Mouse (Mus musculus) CH12.LX (cell line): ENCODE results near the gene Col4a4. TPM values are rescaled to one million over a fixed set of nuclear protein-coding genes. Genes with fewer than 3 reads are reported as not detected.

Source experiments
- DNase-seq: peaks from one replicate; pipeline ENCODE4 v3.0.0-alpha.2; 2013; ENCODE audit errors: extremely low read depth
- H3K27ac ChIP-seq: 2 replicates; pipeline ENCODE4 v1.5.1; 2012; ENCODE audit warnings: low read depth, mild to moderate bottlenecking, control low read depth, moderate library complexity; ENCODE audit not compliant: insufficient read depth
- H3K27me3 ChIP-seq: replicated peaks from 2 replicates; pipeline ENCODE3; 2012; ENCODE audit warnings: inconsistent platforms
- H3K36me3 ChIP-seq, 2 experiments: replicated peaks in 1 of 2; 2 replicates each; pipeline versions ENCODE3 to v1.6.1; 2012; ENCODE audit warnings: inconsistent platforms in 1 of 2, low read length in 1 of 2, mild to moderate bottlenecking in 1 of 2, mixed read lengths in 1 of 2, moderate library complexity in 1 of 2; ENCODE audit not compliant: control insufficient read depth in 1 of 2, insufficient read depth in 1 of 2
- H3K4me1 ChIP-seq, 2 experiments: 2 replicates each; pipeline ENCODE4 v1.6.1; 2012; ENCODE audit warnings: inconsistent platforms in 1 of 2, moderate library complexity in 1 of 2; ENCODE audit not compliant: insufficient read depth in 2 of 2, control insufficient read depth in 1 of 2
- H3K4me2 ChIP-seq: 2 replicates; pipeline ENCODE4 v1.6.1; 2012; ENCODE audit warnings: low read depth, mild to moderate bottlenecking, control low read depth; ENCODE audit not compliant: poor library complexity, insufficient read depth, severe bottlenecking
- H3K4me3 ChIP-seq, 3 experiments: fragments of 150-350 bp in 1 of 3; sonication (generic) in 1 of 3; replicated peaks in 1 of 3; 2 replicates each; pipeline versions ENCODE3 to v1.5.1; 2011 to 2012; ENCODE audit warnings: low read depth in 2 of 3, low read length in 2 of 3, mild to moderate bottlenecking in 2 of 3, moderate library complexity in 2 of 3, control low read depth in 1 of 3, improper control_type of control experiment in 1 of 3, inconsistent platforms in 1 of 3, mixed read lengths in 1 of 3; ENCODE audit not compliant: poor library complexity in 1 of 3
- H3K79me2 ChIP-seq: replicated peaks from 2 replicates; pipeline ENCODE4 v1.6.1; 2012; ENCODE audit warnings: mild to moderate bottlenecking, moderate library complexity; ENCODE audit not compliant: control insufficient read depth, poor library complexity, insufficient read depth, severe bottlenecking; ENCODE audit errors: extremely low read depth
- H3K9ac ChIP-seq: 2 replicates; pipeline ENCODE4 v1.6.1; 2012; ENCODE audit warnings: low read depth, mild to moderate bottlenecking, control low read depth, moderate library complexity; ENCODE audit not compliant: insufficient read depth
- H3K9me3 ChIP-seq: replicated peaks from 2 replicates; pipeline ENCODE3; 2012; ENCODE audit warnings: low read length, inconsistent platforms, mixed read lengths
- CHD1 ChIP-seq: IDR thresholded peaks from 2 replicates; pipeline ENCODE4 v1.6.1; 2012; ENCODE audit warnings: low read depth, low read length, improper control_type of control experiment, inconsistent platforms
- CHD2 ChIP-seq: IDR thresholded peaks from 2 replicates; pipeline ENCODE4 v1.6.1; 2011; ENCODE audit warnings: low read length, improper control_type of control experiment
- E2F4 ChIP-seq: IDR thresholded peaks from 2 replicates; pipeline ENCODE4 v1.6.1; 2011; ENCODE audit warnings: low read depth, low read length, improper control_type of control experiment; ENCODE audit not compliant: insufficient replicate concordance
- ELF1 ChIP-seq: IDR thresholded peaks from 2 replicates; pipeline ENCODE4 v1.6.1; 2014; ENCODE audit warnings: low read depth, mild to moderate bottlenecking, inconsistent platforms, low read length, improper control_type of control experiment
- EP300 ChIP-seq: IDR thresholded peaks from 2 replicates; pipeline ENCODE4 v1.6.1; 2011; ENCODE audit warnings: low read length, improper control_type of control experiment
- GABPA ChIP-seq: IDR thresholded peaks from 2 replicates; pipeline ENCODE4 v1.6.1; 2012; ENCODE audit warnings: low read depth, low read length, improper control_type of control experiment, inconsistent platforms; ENCODE audit not compliant: insufficient replicate concordance
- HCFC1 ChIP-seq: IDR thresholded peaks from 2 replicates; pipeline ENCODE4 v1.6.1; 2012; ENCODE audit warnings: low read depth, mild to moderate bottlenecking, inconsistent platforms, low read length, improper control_type of control experiment
- JUN ChIP-seq: IDR thresholded peaks from 2 replicates; pipeline ENCODE4 v1.6.1; 2011; ENCODE audit warnings: low read depth, mild to moderate bottlenecking, low read length, improper control_type of control experiment, moderate library complexity; ENCODE audit not compliant: insufficient read depth
- MAX ChIP-seq: IDR thresholded peaks from 2 replicates; pipeline ENCODE4 v1.6.1; 2011; ENCODE audit warnings: low read length, improper control_type of control experiment
- MAZ ChIP-seq: IDR thresholded peaks from 2 replicates; pipeline ENCODE4 v1.6.1; 2012; ENCODE audit warnings: low read depth, mild to moderate bottlenecking, inconsistent platforms, low read length, improper control_type of control experiment, moderate library complexity
- MXI1 ChIP-seq: IDR thresholded peaks from 2 replicates; pipeline ENCODE4 v1.6.1; 2011; ENCODE audit warnings: mild to moderate bottlenecking, low read depth, low read length, improper control_type of control experiment
- MYC ChIP-seq: IDR thresholded peaks from 2 replicates; pipeline ENCODE4 v1.6.1; 2011; ENCODE audit warnings: low read depth, mild to moderate bottlenecking, improper control_type of control experiment, low read length
- NELFE ChIP-seq: IDR thresholded peaks from 2 replicates; pipeline ENCODE4 v1.6.1; 2011; ENCODE audit warnings: low read depth, low read length, improper control_type of control experiment
- NRF1 ChIP-seq: IDR thresholded peaks from 2 replicates; pipeline ENCODE4 v1.6.1; 2014; ENCODE audit warnings: low read depth, mild to moderate bottlenecking, inconsistent platforms, low read length, improper control_type of control experiment, moderate library complexity
- PAX5 ChIP-seq: IDR thresholded peaks from 2 replicates; pipeline ENCODE4 v1.6.1; 2012; ENCODE audit warnings: low read length, inconsistent platforms, mixed read lengths
- POLR2A ChIP-seq: IDR thresholded peaks from 2 replicates; pipeline ENCODE4 v1.6.1; 2011; ENCODE audit warnings: low read depth, mild to moderate bottlenecking, improper control_type of control experiment, low read length
- POLR2AphosphoS2 ChIP-seq: IDR thresholded peaks from 2 replicates; pipeline ENCODE4 v1.6.1; 2011; ENCODE audit warnings: low read depth, low read length, improper control_type of control experiment
- RCOR1 ChIP-seq: conservative IDR thresholded peaks from 2 replicates; pipeline ENCODE4 v1.6.1; 2012; ENCODE audit warnings: low read depth, mild to moderate bottlenecking, inconsistent platforms, low read length, improper control_type of control experiment
- SIN3A ChIP-seq: IDR thresholded peaks from 2 replicates; pipeline ENCODE4 v1.6.1; 2012; ENCODE audit warnings: low read length, improper control_type of control experiment, inconsistent platforms
- SMC3 ChIP-seq: IDR thresholded peaks from 2 replicates; pipeline ENCODE4 v1.6.1; 2011; ENCODE audit warnings: low read depth, low read length, improper control_type of control experiment
- TBP ChIP-seq: conservative IDR thresholded peaks from 2 replicates; pipeline ENCODE4 v1.6.1; 2011; ENCODE audit warnings: low read depth, low read length, improper control_type of control experiment
- USF1 ChIP-seq: IDR thresholded peaks from 2 replicates; pipeline ENCODE4 v1.6.1; 2014; ENCODE audit warnings: low read depth, mild to moderate bottlenecking, inconsistent platforms, low read length, improper control_type of control experiment
- USF2 ChIP-seq: conservative IDR thresholded peaks from 2 replicates; pipeline ENCODE4 v1.6.1; 2011; ENCODE audit warnings: low read depth, low read length, improper control_type of control experiment
- ZKSCAN1 ChIP-seq: IDR thresholded peaks from 2 replicates; pipeline ENCODE4 v1.6.1; 2012; ENCODE audit warnings: low read depth, inconsistent platforms, low read length, improper control_type of control experiment, borderline replicate concordance
- ZMIZ1 ChIP-seq: IDR thresholded peaks from 2 replicates; pipeline ENCODE4 v1.6.1; 2012; ENCODE audit warnings: low read depth, mild to moderate bottlenecking, inconsistent platforms, low read length, improper control_type of control experiment
- ZNF384 ChIP-seq: IDR thresholded peaks from 2 replicates; pipeline ENCODE4 v1.6.1; 2012; ENCODE audit warnings: low read depth, low read length, improper control_type of control experiment, inconsistent platforms
- dilution Hi-C: fragments of 300-500 bp; cut with MboI; formaldehyde crosslinking; loops from 2 replicates; pipeline ENCODE4 v1.14.3; 2020; ENCODE audit warnings: low sequenced_read_pairs; ENCODE audit not compliant: extremely low pct_unique_long_range_greater_than_20kb, extremely low pct_ligation_motif_present
- in situ Hi-C: fragments of 300-500 bp; cut with MboI; formaldehyde crosslinking; loops from 3 replicates; pipeline ENCODE4 v1.14.3; 2019; ENCODE audit warnings: low sequenced_read_pairs, low pct_ligation_motif_present, low pct_unique_long_range_greater_than_20kb, mixed read lengths
- polyA plus RNA-seq: library from polyadenylated mRNA; unstranded; fragments of >175 nt; gene quantifications from 2 replicates; pipeline ENCODE4 v1.2.1, GENCODE M21; 2012; ENCODE audit warnings: low read depth; ENCODE audit not compliant: insufficient read length
- total RNA-seq, 2 experiments: library from RNA; depleted of rRNA; stranded (reverse); fragments of 300-350 nt in 1 of 2; fragments of >200 nt in 1 of 2; gene quantifications; 2 replicates each; pipeline ENCODE4 v1.2.3; 2012 to 2014

The Col4a4 gene
- total and polyA plus RNA-seq, 3 experiments: under 0.01 to 0.03 TPM; not detected in 1

DNA sequence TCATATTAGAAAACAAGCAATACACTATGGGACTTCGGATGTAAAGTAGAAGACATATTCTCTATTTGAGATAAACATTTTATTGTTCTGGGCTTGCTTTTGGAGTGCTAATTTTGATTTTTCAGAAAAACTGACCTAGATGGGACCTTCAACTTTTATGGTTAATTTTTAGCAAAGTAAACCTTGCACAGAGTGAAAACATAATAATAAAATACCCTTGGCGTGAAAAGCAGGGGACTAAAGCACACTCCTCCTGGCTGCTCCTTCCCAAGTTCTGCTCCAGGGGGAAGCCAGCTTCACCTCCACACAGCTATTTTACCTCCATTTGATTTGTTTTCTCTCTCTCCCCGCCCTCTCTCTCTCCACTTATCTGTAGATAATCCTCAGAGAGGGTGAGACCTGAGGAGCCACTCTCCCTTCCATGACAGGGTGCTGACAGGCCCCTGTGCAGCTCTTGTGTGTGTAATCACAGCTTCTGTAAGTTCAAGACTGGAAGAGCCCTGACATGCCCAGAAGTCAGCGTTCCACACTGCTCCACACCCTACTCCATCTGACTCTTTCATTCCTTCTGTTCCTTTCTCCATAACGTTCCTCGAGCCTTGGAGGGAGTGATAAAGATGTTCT, 44.6 kb upstream of the Col4a4 start:
- no peaks in the 10 kb centered on the region for H3K36me3 ChIP-seq
- H3K4me2 ChIP-seq: no peak overlapping the region
- no peak overlapping the region for H3K27ac ChIP-seq
- in situ Hi-C loops (loop anchor here (10.0 kb wide), 1 partner anchor 56 kb away; no protein-coding TSS in a partner anchor), dilution Hi-C loops (no loop called here)
- no peak for DNase-seq
- H3K9ac ChIP-seq: no peak overlapping the region
- H3K4me1 ChIP-seq: peaks cover 0 to 7% of the 10 kb centered on the region in 2 experiments; a peak in 2 of 4 replicates
- no peaks in the 10 kb centered on the region for H3K27me3 ChIP-seq
- H3K79me2 ChIP-seq: no peaks in the 10 kb centered on the region
- TF ChIP-seq ELF1 (no peak), E2F4 (no peak), POLR2A (no peak), MYC (no peak), HCFC1 (no peak), POLR2AphosphoS2 (no peak), TBP (no peak), RCOR1 (no peak), GABPA (no peak), NRF1 (no peak), CHD2 (no peak), NELFE (no peak), SMC3 (no peak), EP300 (no peak), ZMIZ1 (no peak), CHD1 (no peak), ZKSCAN1 (no peak), MAX (no peak), MAZ (no peak), PAX5 (no peak)
- no peaks in the 10 kb centered on the region for H3K9me3 ChIP-seq
- no peak overlapping the region for H3K4me3 ChIP-seq

DNA sequence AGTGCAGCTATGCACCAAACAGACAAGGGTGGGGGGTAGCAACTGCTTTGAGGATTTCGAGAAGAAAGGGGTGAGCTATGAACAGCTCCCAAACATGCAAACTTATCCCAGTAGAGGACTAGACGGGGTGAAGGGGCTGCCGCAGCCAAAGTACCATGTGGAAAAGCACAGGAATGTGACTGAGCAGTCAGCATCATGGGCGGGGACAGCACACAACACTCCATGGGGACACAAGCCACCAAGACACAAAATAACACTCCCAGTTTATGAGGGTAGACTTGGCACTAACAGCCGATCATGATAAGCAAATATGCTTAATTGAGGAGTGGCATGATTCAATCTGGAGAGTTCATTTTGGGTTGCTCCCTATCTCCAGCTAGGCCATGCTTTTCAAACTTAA, 42.8 kb upstream of the Col4a4 start:
- Histone ChIP-seq H3K9ac (no peak overlapping the region), H3K27me3 (no peaks in the 10 kb centered on the region), H3K4me2 (no peak overlapping the region), H3K9me3 (no peaks in the 10 kb centered on the region), H3K4me1 (no peaks in the 10 kb centered on the region), H3K79me2 (no peaks in the 10 kb centered on the region), H3K27ac (no peak overlapping the region), H3K36me3 (no peaks in the 10 kb centered on the region), H3K4me3 (no peak overlapping the region)
- TF ChIP-seq SIN3A (no peak), MXI1 (no peak), POLR2A (no peak), TBP (no peak), ZNF384 (no peak), USF2 (no peak), JUN (no peak), ELF1 (no peak), NRF1 (no peak), MYC (no peak), USF1 (no peak)
- in situ Hi-C loops (no loop called here), dilution Hi-C loops (no loop called here)
- DNase-seq: no peak
